Comparison of ENCODE assay signal across 31 mouse cellular contexts in the genomic region with DNA sequence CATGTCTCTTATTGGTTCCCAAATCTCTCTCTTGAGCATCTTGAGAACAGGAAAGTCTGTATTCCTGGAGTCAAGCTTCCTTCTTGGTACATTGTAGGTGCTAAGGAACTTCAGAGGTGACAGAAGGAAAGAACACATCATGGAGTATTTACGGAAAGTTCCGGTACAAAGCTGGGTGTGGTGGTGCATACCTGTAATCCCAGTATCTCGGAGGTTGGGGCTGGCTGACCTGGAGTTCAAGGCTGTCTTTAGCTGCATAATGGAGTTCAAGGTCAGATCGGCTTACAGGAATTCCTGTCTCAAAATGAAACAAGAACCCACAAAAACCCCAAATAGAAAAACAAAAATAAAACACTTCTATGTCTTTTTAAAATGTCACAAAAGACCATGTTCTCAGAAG. TPM values are rescaled to one million over a fixed set of nuclear protein-coding genes. Genes with fewer than 3 reads are reported as not detected.
A peak's percentile ranks its signal among the peaks of the same experiment; 100 is the strongest.
DNase-seq lines count a peak whose midpoint lies in the region; ATAC-seq and TF ChIP-seq lines count a peak whose summit lies in the region.
"Had no signal": no experiment of that assay in that cellular context is flagged by ENCODE, and none has a peak within 500 bp of the region (broad histone marks: within the 10 kb centered on the region; RNA-seq: fewer than 3 reads in every experiment).

No protein-coding gene starts in this region.

- no peaks in the 10 kb centered on the region for H3K36me3 ChIP-seq in stomach, postnatal 0 days (ENCODE audit: control insufficient read depth, insufficient read depth, low read length)
- H3K36me3 ChIP-seq: embryonic facial prominence, embryonic 13.5 days; embryonic facial prominence, embryonic 15.5 days; forebrain, embryonic 10.5 days; forebrain, embryonic 12.5 days; G1E had no signal

- 0 out of 2 replicates have a peak overlapping the region, but pooled peaks have one; percentile 35 for H3K27ac ChIP-seq in stomach, postnatal 0 days (replicated peaks)
- H3K27ac ChIP-seq: embryonic facial prominence, embryonic 13.5 days; embryonic facial prominence, embryonic 15.5 days; forebrain, embryonic 10.5 days; forebrain, embryonic 12.5 days had no signal

- DNase-seq in 416B (ENCODE audit: low read depth): peak; percentile 25
- DNase-seq in R1 (ENCODE audit: low read depth, low spot score): peak; percentile 75
- DNase-seq in stomach, postnatal 0 days (ENCODE audit: low spot score): no peak
- no peak for DNase-seq in lung, postnatal 25 days (ENCODE audit: low spot score)
- DNase-seq in left cerebral cortex, adult 8-10 months (ENCODE audit: low spot score in 2 of 2): no peak
- DNase-seq: adrenal gland, adult 2 months; adrenal gland, postnatal 10 days; adrenal gland, postnatal 25 days; cerebellum, adult 11 months; cerebellum, adult 18-20 months; cerebellum, adult 8-10 months; cerebellum, adult 9-11 months; cerebellum, postnatal 14 days; cerebellum, postnatal 36 days; embryo, embryonic 11 days had no signal

- H3K27me3 ChIP-seq in stomach, postnatal 0 days (ENCODE audit: control insufficient read depth, insufficient read depth, low read length): no peaks in the 10 kb centered on the region
- H3K27me3 ChIP-seq: embryonic facial prominence, embryonic 13.5 days; embryonic facial prominence, embryonic 15.5 days; forebrain, embryonic 12.5 days had no signal

- ATAC-seq in stomach, postnatal 0 days (ENCODE audit: low FRiP score, low TSS enrichment): peak; percentile 58
- ATAC-seq: activated CD4-positive, CD25-positive, alpha-beta regulatory T cell, adult 4 months; forebrain, embryonic 14.5 days; forebrain, embryonic 16.5 days; Patski had no signal

- H3K4me3 ChIP-seq in stomach, postnatal 0 days (ENCODE audit: low read depth, low read length): no peak overlapping the region
- H3K4me3 ChIP-seq: embryonic facial prominence, embryonic 13.5 days; embryonic facial prominence, embryonic 15.5 days; erythroblast, embryonic 14.5 days; forebrain, embryonic 10.5 days; forebrain, embryonic 12.5 days had no signal

- no peak for TF ChIP-seq CTCF in stomach, postnatal 0 days (IDR thresholded peaks at IDR 0.05; ENCODE audit: low read depth)

- no peak overlapping the region for H3K9ac ChIP-seq in stomach, postnatal 0 days (ENCODE audit: low read length)
- H3K9ac ChIP-seq: embryonic facial prominence, embryonic 13.5 days; embryonic facial prominence, embryonic 15.5 days; forebrain, embryonic 12.5 days had no signal

- no peaks in the 10 kb centered on the region for H3K4me1 ChIP-seq in stomach, postnatal 0 days (replicated peaks; ENCODE audit: control insufficient read depth, insufficient read depth)
- H3K4me1 ChIP-seq: embryonic facial prominence, embryonic 13.5 days; embryonic facial prominence, embryonic 15.5 days; forebrain, embryonic 10.5 days; forebrain, embryonic 12.5 days had no signal

- no peaks in the 10 kb centered on the region for H3K9me3 ChIP-seq in stomach, postnatal 0 days (ENCODE audit: control insufficient read depth, low read length)
- H3K9me3 ChIP-seq: embryonic facial prominence, embryonic 13.5 days; embryonic facial prominence, embryonic 15.5 days; forebrain, embryonic 10.5 days; forebrain, embryonic 12.5 days; G1E had no signal

- WGBS in stomach, postnatal 0 days: 59% methylated on average over 4 of the region's 4 CpGs

- no peak for TF ChIP-seq EP300 in stomach, postnatal 0 days (optimal IDR thresholded peaks at IDR 0.05)

- H3K4me2 ChIP-seq in stomach, postnatal 0 days (replicated peaks; ENCODE audit: low read depth): no peak overlapping the region
- H3K4me2 ChIP-seq: embryonic facial prominence, embryonic 13.5 days; embryonic facial prominence, embryonic 15.5 days; forebrain, embryonic 12.5 days had no signal

RNA-seq across cellular contexts. Expression of a gene that starts 31.3 kb away (rescaled TPM):
- 73.5 and 80.9 TPM in 2 replicates for polyA plus RNA-seq in stomach, postnatal 0 days (2015; fragmentation: Nextera tagmentation; extraction: Ambion mirVana)
- total RNA-seq in left cerebral cortex, adult 8-10 months (2022): 100 to 1,000 TPM in 2 of 4 experiments, 10 to 100 TPM in 2; 93.6 to 105 (median 97.3) TPM

RNA-seq across cellular contexts. Expression of a gene that starts 36.9 kb away (rescaled TPM):
- not detected in 2 replicates for polyA plus RNA-seq in stomach, postnatal 0 days (2015; fragmentation: Nextera tagmentation; extraction: Ambion mirVana)
- not detected for total RNA-seq in left cerebral cortex, adult 8-10 months (2022)
- total RNA-seq: adrenal gland, adult 2 months; adrenal gland, postnatal 10 days; adrenal gland, postnatal 25 days; adrenal gland, postnatal 4 days; common myeloid progenitor, adult 5-6 weeks had no signal
- polyA plus RNA-seq: activated CD4-positive, CD25-positive, alpha-beta regulatory T cell, adult 4 months; adrenal gland, adult 2 months; brain, embryonic 14.5 days; embryonic facial prominence, embryonic 11.5 days; embryonic facial prominence, embryonic 13.5 days; embryonic facial prominence, embryonic 15.5 days; erythroblast, embryonic 14.5 days; forebrain, embryonic 10.5 days; forebrain, embryonic 12.5 days; forebrain, embryonic 14.5 days; forebrain, embryonic 16.5 days; frontal cortex, adult 2 months; G1E; Patski had no signal

RNA-seq across cellular contexts. Expression of a gene that starts 52.0 kb away (rescaled TPM):
- 0.99 and 1.0 TPM in 2 replicates for polyA plus RNA-seq in stomach, postnatal 0 days (2015; fragmentation: Nextera tagmentation; extraction: Ambion mirVana)
- not detected for total RNA-seq in left cerebral cortex, adult 8-10 months (2022)
- total RNA-seq: adrenal gland, adult 2 months; adrenal gland, postnatal 10 days; adrenal gland, postnatal 25 days; adrenal gland, postnatal 4 days; common myeloid progenitor, adult 5-6 weeks; G1E had no signal
- polyA plus RNA-seq: activated CD4-positive, CD25-positive, alpha-beta regulatory T cell, adult 4 months; adrenal gland, adult 2 months; brain, embryonic 14.5 days; C2C12; embryonic facial prominence, embryonic 11.5 days; embryonic facial prominence, embryonic 13.5 days; erythroblast, embryonic 14.5 days; forebrain, embryonic 10.5 days; forebrain, embryonic 12.5 days; forebrain, embryonic 14.5 days; forebrain, embryonic 16.5 days; frontal cortex, adult 2 months; G1E; Patski had no signal

Comparison
In these comparisons a context has a peak if more than half of its experiments do, and no peak if none do; other contexts are left out.
1. DNase-seq: peak in 416B (single experiment) and R1 (single experiment); none in stomach, postnatal 0 days (single experiment), lung, postnatal 25 days (single experiment) and left cerebral cortex, adult 8-10 months (0 of 2).